Mouse (Mus musculus): ENCODE data around the gene Slco2a1. TPM values are rescaled to one million over a fixed set of nuclear protein-coding genes. Genes with fewer than 3 reads are reported as not detected.

Slco2a1 gene
- polyA plus RNA-seq, 1 experiment = 0.54 TPM

- Histone ChIP-seq H3K4me1 (ENCODE audit: control insufficient read depth, insufficient read depth, low read length) (peaks cover 9% of the 10 kb centered on the region), H3K27ac (ENCODE audit: insufficient read depth, low read length) (peak overlapping the region; percentile 99), H3K4me3 (ENCODE audit: insufficient read depth, low read length) (peak overlapping the region; percentile 72; the same call in 1 of the 2 replicates)
- no peak for TF ChIP-seq POLR2A (IDR thresholded peaks at IDR 0.05; ENCODE audit: extremely low read depth, insufficient read depth, low read length)
- TF ChIP-seq CTCF (IDR thresholded peaks at IDR 0.05; ENCODE audit: extremely low read depth, insufficient read depth, low read length) = no peak
Measured at GRCm38 (mm10) chr9:103109911-103110310, 121.4 kb downstream of the Slco2a1 start.

- Histone ChIP-seq H3K4me3 (ENCODE audit: insufficient read depth, low read length) (peak overlapping the region; percentile 67), H3K4me1 (ENCODE audit: control insufficient read depth, insufficient read depth, low read length) (peaks cover 14% of the 10 kb centered on the region), H3K27ac (ENCODE audit: insufficient read depth, low read length) (peak overlapping the region; percentile 96)
- TF ChIP-seq CTCF (IDR thresholded peaks at IDR 0.05; ENCODE audit: extremely low read depth, insufficient read depth, low read length) (no peak), POLR2A (IDR thresholded peaks at IDR 0.05; ENCODE audit: extremely low read depth, insufficient read depth, low read length) (no peak)
Measured at GRCm38 (mm10) chr9:103110727-103111501, 122.4 kb downstream of the Slco2a1 start.

DNA sequence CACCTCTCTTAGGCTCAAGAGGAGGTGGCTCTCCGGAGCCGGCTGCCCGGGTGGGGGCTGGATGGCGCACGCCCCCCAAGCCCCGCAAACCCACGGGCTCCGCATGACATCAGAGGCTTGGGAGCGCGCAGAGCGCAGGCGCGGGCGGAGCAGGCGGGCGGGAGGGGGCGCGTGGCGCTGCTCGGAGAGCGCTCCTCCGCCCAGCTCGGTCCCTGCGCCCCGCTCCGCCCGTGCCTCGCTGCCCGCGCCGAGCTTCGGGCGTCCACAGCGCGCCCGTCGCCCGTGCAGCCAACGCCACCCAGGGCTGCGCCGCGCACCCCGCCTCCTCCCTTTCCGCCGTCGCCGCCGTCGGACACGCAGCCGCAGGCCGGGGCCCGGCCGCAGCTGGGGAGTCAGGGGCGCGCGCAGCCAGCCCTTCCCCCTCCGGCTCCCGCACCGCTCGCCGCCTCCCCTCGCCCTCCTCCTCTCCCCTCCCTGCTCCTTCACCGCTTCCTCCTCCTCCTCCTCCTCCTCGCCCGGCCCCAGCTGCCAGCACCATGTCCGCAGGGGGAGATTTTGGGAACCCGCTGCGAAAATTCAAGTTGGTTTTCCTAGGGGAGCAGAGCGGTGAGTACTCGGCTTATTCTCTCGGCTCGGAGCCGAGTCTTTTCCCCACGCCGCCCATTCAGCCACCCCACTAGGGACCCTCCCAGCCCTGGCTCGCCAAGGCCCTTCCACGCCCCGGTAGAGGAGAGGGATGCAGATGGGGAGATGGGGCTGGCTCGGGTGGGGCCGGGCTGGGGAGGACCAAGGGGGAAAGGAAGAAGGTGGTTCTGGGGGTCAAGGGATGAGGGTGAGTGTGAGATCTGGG is 123.3 kb downstream of the Slco2a1 start, which contains the start of gene Rab6b:
TSS of gene Rab6b (plus strand) at position 167 of the 850 bp plus-strand sequence.
- H3K4me1 ChIP-seq (ENCODE audit: control insufficient read depth, insufficient read depth, low read length) = peaks cover 19% of the 10 kb centered on the region
- H3K27ac ChIP-seq (ENCODE audit: insufficient read depth, low read length) = peak within 1 kb of the TSS; percentile 96
- TF ChIP-seq CTCF (IDR thresholded peaks at IDR 0.05; ENCODE audit: extremely low read depth, insufficient read depth, low read length) (no peak), POLR2A (IDR thresholded peaks at IDR 0.05; ENCODE audit: extremely low read depth, insufficient read depth, low read length) (peak; percentile 50; the same call in 1 of the 2 replicates)
- H3K4me3 ChIP-seq (ENCODE audit: insufficient read depth, low read length) = peak within 1 kb of the TSS; percentile 67

DNA sequence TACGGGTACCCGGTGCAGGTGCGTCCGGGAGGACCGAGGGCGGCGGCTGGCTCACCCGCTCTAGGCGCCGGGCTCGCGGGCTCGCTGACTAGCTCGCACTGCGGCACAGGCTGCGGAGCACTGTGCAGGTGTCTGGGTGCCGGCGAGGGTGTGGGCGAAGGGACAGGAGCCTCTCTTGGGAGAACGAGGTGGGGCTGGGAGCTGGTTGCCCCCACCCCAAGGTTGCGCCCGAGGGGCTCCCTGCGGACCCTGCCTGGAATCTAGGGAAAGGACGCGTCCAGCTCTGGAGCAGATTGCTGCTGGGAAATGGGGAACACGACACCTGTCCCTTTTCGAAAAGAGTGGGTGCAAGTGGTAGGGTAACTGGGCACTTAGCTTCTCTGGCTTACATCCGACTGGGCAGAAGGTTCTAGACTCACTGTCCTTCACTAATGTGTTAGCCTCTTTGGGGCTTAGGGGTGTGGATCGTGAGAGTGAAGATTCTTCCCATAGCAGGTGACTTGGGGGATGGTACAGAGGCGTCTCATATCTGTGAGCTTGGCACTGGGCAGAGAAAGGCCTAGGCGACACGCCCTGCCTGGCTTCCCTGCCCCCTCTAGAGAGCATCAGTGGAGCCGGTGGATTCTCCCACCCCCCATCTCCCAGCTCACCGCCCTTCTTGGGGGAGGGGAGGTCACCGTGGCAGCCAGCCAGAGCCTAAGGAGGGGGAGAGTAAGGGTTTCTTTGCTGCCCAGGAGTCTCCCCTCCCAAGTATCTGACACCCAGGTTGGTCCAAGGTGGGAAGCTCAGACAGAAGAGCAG is 124.2 kb downstream of the Slco2a1 start:
- TF ChIP-seq POLR2A (IDR thresholded peaks at IDR 0.05; ENCODE audit: extremely low read depth, insufficient read depth, low read length) (no peak), CTCF (IDR thresholded peaks at IDR 0.05; ENCODE audit: extremely low read depth, insufficient read depth, low read length) (no peak)
- Histone ChIP-seq H3K4me1 (ENCODE audit: control insufficient read depth, insufficient read depth, low read length) (peaks cover 23% of the 10 kb centered on the region), H3K27ac (ENCODE audit: insufficient read depth, low read length) (peak overlapping the region; percentile 96), H3K4me3 (ENCODE audit: insufficient read depth, low read length) (peak overlapping the region; percentile 67)

DNA sequence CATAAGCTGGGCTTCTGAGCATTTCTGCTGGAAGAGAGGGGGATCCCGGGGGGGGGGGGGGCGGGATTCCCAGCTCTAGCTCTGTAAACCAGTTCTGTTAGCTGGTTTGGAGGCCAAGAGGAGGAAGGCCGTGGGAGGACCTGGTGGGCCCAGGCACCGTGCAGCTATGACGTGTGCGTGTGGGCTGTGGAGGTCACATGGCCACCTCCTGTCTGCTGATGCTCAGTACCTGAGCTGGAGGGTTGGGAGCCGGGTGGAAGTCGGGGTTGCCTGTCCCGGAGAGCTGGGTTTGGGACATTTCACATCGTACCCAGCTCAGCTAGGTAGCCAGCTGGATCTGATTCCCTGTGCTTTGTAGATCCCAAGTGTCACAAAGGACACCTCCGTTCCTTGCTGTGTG is 124.8 kb downstream of the Slco2a1 start:
- Histone ChIP-seq H3K4me1 (ENCODE audit: control insufficient read depth, insufficient read depth, low read length) (peaks cover 25% of the 10 kb centered on the region), H3K27ac (ENCODE audit: insufficient read depth, low read length) (peak overlapping the region; percentile 96)

GRCm38 (mm10) chr9:103114326-103114725 is 125.8 kb downstream of the Slco2a1 start:
- H3K27ac ChIP-seq (ENCODE audit: insufficient read depth, low read length) = no peak overlapping the region
- peaks cover 31% of the 10 kb centered on the region for H3K4me1 ChIP-seq (ENCODE audit: control insufficient read depth, insufficient read depth, low read length)
- H3K4me3 ChIP-seq (ENCODE audit: insufficient read depth, low read length) = peak overlapping the region; percentile 67
- TF ChIP-seq CTCF (IDR thresholded peaks at IDR 0.05; ENCODE audit: extremely low read depth, insufficient read depth, low read length) = no peak
- TF ChIP-seq POLR2A (IDR thresholded peaks at IDR 0.05; ENCODE audit: extremely low read depth, insufficient read depth, low read length) = no peak

More for the DNA sequence above, 124.8 kb downstream of the Slco2a1 start:
- peak overlapping the region; percentile 67 for H3K4me3 ChIP-seq (ENCODE audit: insufficient read depth, low read length)
- TF ChIP-seq CTCF (IDR thresholded peaks at IDR 0.05; ENCODE audit: extremely low read depth, insufficient read depth, low read length) (no peak), POLR2A (IDR thresholded peaks at IDR 0.05; ENCODE audit: extremely low read depth, insufficient read depth, low read length) (peak; percentile 55; the same call in 1 of the 2 replicates)

DNA sequence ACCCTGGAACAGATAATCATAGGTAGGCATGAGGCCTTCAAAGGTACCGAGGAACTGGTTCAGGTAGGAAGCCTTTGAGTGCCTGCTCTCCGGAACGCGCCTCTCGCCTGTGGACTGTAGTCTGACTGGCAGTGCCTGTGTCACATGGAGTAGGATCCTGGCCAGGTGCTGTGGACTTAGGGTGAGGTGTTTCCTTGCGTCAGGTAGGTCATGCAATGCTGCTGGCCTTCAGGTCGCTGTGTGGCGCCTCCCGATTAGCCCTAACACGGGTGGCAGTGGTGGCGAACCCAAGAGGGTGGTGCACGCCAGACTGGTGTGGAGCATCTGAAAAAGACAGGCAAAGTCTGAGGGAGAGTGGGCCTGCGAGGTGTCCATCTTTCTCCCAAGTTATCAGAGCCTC is 126.4 kb downstream of the Slco2a1 start:
- peaks cover 31% of the 10 kb centered on the region for H3K4me1 ChIP-seq (ENCODE audit: control insufficient read depth, insufficient read depth, low read length)
- H3K27ac ChIP-seq (ENCODE audit: insufficient read depth, low read length) = no peak overlapping the region
- H3K4me3 ChIP-seq (ENCODE audit: insufficient read depth, low read length) = peak overlapping the region; percentile 67
- TF ChIP-seq CTCF (IDR thresholded peaks at IDR 0.05; ENCODE audit: extremely low read depth, insufficient read depth, low read length) (no peak), POLR2A (IDR thresholded peaks at IDR 0.05; ENCODE audit: extremely low read depth, insufficient read depth, low read length) (no peak)

- H3K4me1 ChIP-seq (ENCODE audit: control insufficient read depth, insufficient read depth, low read length) = peaks cover 27% of the 10 kb centered on the region
Measured at GRCm38 (mm10) chr9:103116941-103117340, 128.4 kb downstream of the Slco2a1 start.

DNA sequence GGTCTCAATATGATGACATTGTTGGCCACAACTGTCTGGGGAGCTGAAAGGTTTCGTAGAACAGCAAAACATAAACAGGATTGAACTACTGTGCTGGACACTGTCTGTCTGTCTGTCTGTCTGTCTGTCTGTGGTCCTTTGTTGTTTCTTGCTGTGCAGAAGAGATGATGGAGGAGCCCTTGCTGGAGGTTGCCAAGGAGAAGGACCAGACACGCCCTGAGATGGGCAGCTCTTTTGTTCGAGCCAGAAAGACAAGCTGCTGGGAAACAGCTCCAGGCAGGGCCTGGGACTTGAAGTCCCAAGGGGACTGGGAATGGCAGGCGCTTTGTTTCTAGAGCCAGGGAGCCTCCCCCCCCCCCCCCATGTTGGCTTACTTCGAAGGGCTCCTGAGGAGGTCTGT is 129.0 kb downstream of the Slco2a1 start:
- Histone ChIP-seq H3K4me3 (ENCODE audit: insufficient read depth, low read length) (no peak overlapping the region), H3K4me1 (ENCODE audit: control insufficient read depth, insufficient read depth, low read length) (peaks cover 27% of the 10 kb centered on the region), H3K27ac (ENCODE audit: insufficient read depth, low read length) (no peak overlapping the region)
- no peak for TF ChIP-seq CTCF (IDR thresholded peaks at IDR 0.05; ENCODE audit: extremely low read depth, insufficient read depth, low read length)
- TF ChIP-seq POLR2A (IDR thresholded peaks at IDR 0.05; ENCODE audit: extremely low read depth, insufficient read depth, low read length) = no peak

More at GRCm38 (mm10) chr9:103116941-103117340, 128.4 kb downstream of the Slco2a1 start:
- H3K27ac ChIP-seq (ENCODE audit: insufficient read depth, low read length) = no peak overlapping the region
- no peak overlapping the region for H3K4me3 ChIP-seq (ENCODE audit: insufficient read depth, low read length)
- TF ChIP-seq POLR2A (IDR thresholded peaks at IDR 0.05; ENCODE audit: extremely low read depth, insufficient read depth, low read length) (no peak), CTCF (IDR thresholded peaks at IDR 0.05; ENCODE audit: extremely low read depth, insufficient read depth, low read length) (no peak)
